Mouse (Mus musculus) heart, embryonic 13.5 days (tissue): Measurements from ENCODE around the gene AI854703. TPM values are rescaled to one million over a fixed set of nuclear protein-coding genes. Genes with fewer than 3 reads are reported as not detected.

ENCODE experiments used
- ATAC-seq: fragments of 200-750 bp; cut with Nextera tagmentation; 2 replicates; pipeline ENCODE4 v1.8.0; 2017; ENCODE audit warnings: moderate TSS enrichment; ENCODE audit not compliant: insufficient number of reproducible peaks, low FRiP score, low TSS enrichment; ENCODE audit errors: extremely low read depth
- H3K27ac ChIP-seq: fragments of 300-500 bp; sonication (generic); replicated peaks from 2 replicates; pipeline ENCODE4 v1.5.1; 2015; ENCODE audit warnings: moderate library complexity, mild to moderate bottlenecking, inconsistent platforms
- H3K27me3 ChIP-seq: fragments of 300-500 bp; sonication (generic); replicated peaks from 2 replicates; pipeline ENCODE4 v1.6.1; 2015; ENCODE audit warnings: mild to moderate bottlenecking, inconsistent platforms
- H3K36me3 ChIP-seq: fragments of 300-500 bp; sonication (generic); 2 replicates; pipeline ENCODE4 v1.6.1; 2015; ENCODE audit warnings: mild to moderate bottlenecking, inconsistent platforms
- H3K4me1 ChIP-seq: fragments of 300-500 bp; sonication (generic); 2 replicates; pipeline ENCODE4 v1.6.1; 2015; ENCODE audit warnings: inconsistent platforms
- H3K4me2 ChIP-seq: fragments of 300-500 bp; sonication (generic); 2 replicates; pipeline ENCODE4 v1.6.1; 2015; ENCODE audit warnings: inconsistent platforms, mild to moderate bottlenecking, moderate library complexity
- H3K4me3 ChIP-seq: fragments of 300-500 bp; sonication (generic); 2 replicates; pipeline ENCODE4 v1.5.1; 2015; ENCODE audit warnings: moderate library complexity, mild to moderate bottlenecking, inconsistent platforms
- H3K9ac ChIP-seq: fragments of 300-500 bp; sonication (generic); 2 replicates; pipeline ENCODE4 v1.6.1; 2015; ENCODE audit warnings: inconsistent platforms, mild to moderate bottlenecking, moderate library complexity
- H3K9me3 ChIP-seq: fragments of 300-500 bp; sonication (generic); 2 replicates; pipeline ENCODE4 v1.6.1; 2016; ENCODE audit warnings: inconsistent platforms
- WGBS: fragments of 180-500 bp; shearing (Covaris S2); methylation state at CpG from one replicate; pipeline ENCODE4 v1.1.7; 2015; ENCODE audit warnings: mixed read lengths; 5-methylcytosine and 5-hydroxymethylcytosine counted together
- polyA plus RNA-seq: library from polyadenylated mRNA; unstranded; fragments of >200 nt; fragmentation: Nextera tagmentation; extraction: Ambion mirVana; gene quantifications from 2 replicates; pipeline ENCODE4 v1.2.1, GENCODE M21; 2015

AI854703 gene
- polyA plus RNA-seq, 1 experiment from 2014 or later, result 1.2 TPM

DNA sequence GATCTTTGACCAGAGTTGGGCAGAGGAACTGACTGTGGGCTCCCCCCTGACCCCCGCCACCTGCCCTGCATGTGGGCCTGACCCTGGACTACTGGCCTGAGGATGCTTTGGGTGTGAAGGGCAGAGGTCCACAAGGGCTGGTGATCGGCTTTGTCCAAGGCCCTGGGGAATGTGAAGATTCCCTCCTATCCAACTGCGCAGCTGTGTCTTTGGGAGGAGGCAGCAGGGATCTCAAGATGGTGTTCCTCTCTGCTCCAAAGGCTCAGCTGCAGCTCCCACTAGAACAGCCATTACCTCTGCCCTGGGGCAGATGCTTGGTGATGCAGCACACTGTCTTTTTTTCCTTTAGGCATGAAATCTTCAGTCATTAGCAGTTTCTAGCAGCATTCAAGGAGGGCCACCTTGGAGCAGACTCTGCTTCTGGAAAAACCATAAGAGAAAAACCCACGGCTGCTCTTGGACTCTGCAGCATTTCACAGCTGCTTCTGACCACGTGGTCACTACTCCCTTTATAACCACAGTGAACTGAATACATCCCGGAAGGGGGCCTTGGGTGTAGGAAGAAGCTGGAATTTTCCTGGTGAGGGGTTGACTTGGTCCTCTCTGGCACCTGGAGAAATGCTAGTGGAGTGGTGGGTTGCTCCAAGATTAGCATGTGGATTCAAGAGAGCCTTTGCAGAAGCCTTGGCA lies 11.4 kb downstream of the AI854703 start:
- H3K27me3 ChIP-seq, result no peaks in the 10 kb centered on the region
- no peak for ATAC-seq
- H3K36me3 ChIP-seq, result no peaks in the 10 kb centered on the region
- no peaks in the 10 kb centered on the region for H3K9me3 ChIP-seq
- 68% methylated on average over 6 of the region's 6 CpGs for WGBS
- no peak overlapping the region for H3K4me3 ChIP-seq
- no peak overlapping the region for H3K9ac ChIP-seq
- H3K4me1 ChIP-seq, result peaks cover 18% of the 10 kb centered on the region
- no peak overlapping the region for H3K4me2 ChIP-seq
- no peak overlapping the region for H3K27ac ChIP-seq

DNA sequence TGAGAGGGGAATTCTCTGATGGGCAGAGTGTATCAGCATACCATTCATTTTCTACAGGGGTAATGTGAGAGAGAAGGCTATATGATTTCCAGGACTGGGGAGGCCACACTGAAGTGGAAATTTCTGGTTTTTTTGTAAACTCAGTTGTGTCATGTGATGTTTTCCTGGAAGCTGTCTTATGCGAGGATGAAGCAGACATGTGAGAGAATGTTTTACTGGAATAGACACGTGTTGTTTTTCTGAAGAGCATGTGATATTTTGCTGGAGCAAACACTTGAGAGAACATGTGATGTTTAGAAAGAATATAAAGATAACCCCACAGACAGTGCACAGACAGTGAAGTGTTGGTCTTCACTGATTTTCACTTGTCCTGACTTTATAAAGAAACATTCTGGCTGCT lies 12.0 kb downstream of the AI854703 start:
- WGBS, result 57% methylated on average over 2 of the region's 2 CpGs

DNA sequence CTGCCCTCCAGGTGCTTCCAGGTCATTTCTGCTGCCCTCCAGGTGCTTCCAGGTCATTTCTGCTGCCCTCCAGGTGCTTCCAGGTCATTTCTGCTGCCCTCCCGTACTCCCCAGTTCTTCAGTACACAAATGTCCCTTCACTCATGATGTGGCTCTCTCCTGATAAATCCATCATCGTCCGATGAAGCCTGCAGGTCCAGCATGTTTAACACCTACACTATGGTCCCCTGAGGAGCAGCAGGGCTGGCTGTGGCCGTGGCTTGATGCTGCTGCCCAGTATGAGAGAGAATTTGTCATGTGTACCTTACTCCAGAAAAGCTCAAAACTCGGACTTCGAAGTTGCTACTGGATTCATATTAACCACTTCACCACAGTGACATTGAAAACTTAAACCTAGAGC lies 14.8 kb downstream of the AI854703 start:
- no peak for ATAC-seq
- H3K27ac ChIP-seq, result no peak overlapping the region
- peaks cover 3% of the 10 kb centered on the region; the same call in 1 of the 2 replicates for H3K27me3 ChIP-seq
- H3K9ac ChIP-seq, result no peak overlapping the region
- H3K36me3 ChIP-seq, result no peaks in the 10 kb centered on the region
- H3K4me1 ChIP-seq, result peaks cover 17% of the 10 kb centered on the region
- WGBS, result 63% methylated on average over 6 of the region's 6 CpGs
- H3K4me2 ChIP-seq, result no peak overlapping the region
- no peak overlapping the region for H3K4me3 ChIP-seq
- H3K9me3 ChIP-seq, result no peaks in the 10 kb centered on the region

More for the DNA sequence above, 12.0 kb downstream of the AI854703 start:
- H3K4me3 ChIP-seq, result no peak overlapping the region
- no peaks in the 10 kb centered on the region for H3K27me3 ChIP-seq
- H3K4me1 ChIP-seq, result peaks cover 18% of the 10 kb centered on the region
- H3K36me3 ChIP-seq, result no peaks in the 10 kb centered on the region
- no peak overlapping the region for H3K4me2 ChIP-seq
- no peaks in the 10 kb centered on the region for H3K9me3 ChIP-seq
- no peak overlapping the region for H3K9ac ChIP-seq
- ATAC-seq, result no peak
- no peak overlapping the region for H3K27ac ChIP-seq

DNA sequence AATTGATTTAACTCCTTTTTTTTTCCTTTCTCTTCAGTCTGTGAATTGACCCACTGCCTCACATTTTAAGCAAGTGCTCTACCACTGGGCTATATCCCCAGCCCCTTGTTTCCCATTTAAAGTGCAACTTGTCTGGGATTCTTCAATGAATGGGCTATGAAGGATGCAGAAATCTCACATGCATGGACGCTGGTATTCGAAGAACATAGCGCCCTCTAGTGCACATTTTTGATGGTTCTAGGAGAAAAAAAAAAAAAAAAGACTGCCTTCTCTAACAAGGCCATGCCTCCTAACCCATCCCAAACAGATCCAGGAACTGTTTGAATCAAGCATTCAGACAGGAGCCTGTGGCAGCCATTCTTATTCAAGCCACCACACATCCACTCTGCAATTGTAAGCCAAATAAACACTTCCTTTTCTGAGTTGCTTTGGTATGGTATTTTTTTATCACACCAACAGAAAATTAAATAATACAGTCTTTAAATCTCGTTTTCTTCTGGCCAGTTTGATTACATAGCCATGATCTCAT lies 16.3 kb downstream of the AI854703 start:
- H3K4me2 ChIP-seq, result no peak overlapping the region
- no peak overlapping the region for H3K4me3 ChIP-seq
- WGBS, result 17% methylated on average over 4 of the region's 4 CpGs
- ATAC-seq, result no peak
- no peaks in the 10 kb centered on the region for H3K9me3 ChIP-seq
- H3K27me3 ChIP-seq, result peaks cover 3% of the 10 kb centered on the region; the same call in 1 of the 2 replicates
- no peak overlapping the region for H3K9ac ChIP-seq
- no peaks in the 10 kb centered on the region for H3K36me3 ChIP-seq
- H3K4me1 ChIP-seq, result peaks cover 3% of the 10 kb centered on the region; the same call in 1 of the 2 replicates
- no peak overlapping the region for H3K27ac ChIP-seq

DNA sequence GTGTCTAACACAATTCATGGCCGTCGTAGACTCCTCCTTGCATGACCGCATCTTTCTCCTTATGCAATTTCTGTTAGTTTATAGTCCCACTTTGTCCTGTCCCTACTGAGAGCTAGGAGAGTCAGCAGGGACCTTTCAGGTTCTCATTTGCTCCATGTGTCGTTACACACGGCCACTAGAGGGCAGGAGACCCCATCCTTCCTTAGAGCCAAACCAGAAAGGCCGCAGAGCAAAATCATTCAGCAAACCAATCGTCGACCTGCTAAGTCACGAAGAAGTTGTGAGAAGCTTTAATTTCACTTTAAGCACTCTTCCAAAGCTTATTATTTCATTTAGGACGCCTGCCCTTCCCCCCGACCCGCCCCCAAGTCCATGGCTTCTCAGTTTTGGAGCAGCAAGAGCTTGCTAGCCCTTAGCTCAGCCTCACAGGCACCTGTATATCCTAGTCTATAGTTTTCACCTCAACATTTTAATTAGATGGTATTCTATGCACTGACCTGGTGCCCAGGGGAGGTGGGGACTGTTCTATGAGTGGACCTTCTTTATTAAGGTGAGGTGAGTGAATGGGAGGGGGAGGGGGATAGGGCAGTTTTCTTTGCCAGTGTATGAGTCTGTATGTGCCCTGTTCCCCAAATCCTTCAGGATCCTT lies 19.2 kb downstream of the AI854703 start:
- Histone ChIP-seq H3K4me2 (0 out of 2 replicates have a peak overlapping the region, but pooled peaks have one; percentile 22), H3K9ac (peak overlapping the region; percentile 63; the same call in 1 of the 2 replicates), H3K4me3 (no peak overlapping the region), H3K27ac (0 out of 2 replicates have a peak overlapping the region, but pooled peaks have one; percentile 24), H3K4me1 (no peaks in the 10 kb centered on the region), H3K36me3 (no peaks in the 10 kb centered on the region), H3K27me3 (peaks cover 3% of the 10 kb centered on the region; the same call in 1 of the 2 replicates), H3K9me3 (no peaks in the 10 kb centered on the region)
- 12% methylated on average over 12 of the region's 12 CpGs for WGBS
- no peak for ATAC-seq

DNA sequence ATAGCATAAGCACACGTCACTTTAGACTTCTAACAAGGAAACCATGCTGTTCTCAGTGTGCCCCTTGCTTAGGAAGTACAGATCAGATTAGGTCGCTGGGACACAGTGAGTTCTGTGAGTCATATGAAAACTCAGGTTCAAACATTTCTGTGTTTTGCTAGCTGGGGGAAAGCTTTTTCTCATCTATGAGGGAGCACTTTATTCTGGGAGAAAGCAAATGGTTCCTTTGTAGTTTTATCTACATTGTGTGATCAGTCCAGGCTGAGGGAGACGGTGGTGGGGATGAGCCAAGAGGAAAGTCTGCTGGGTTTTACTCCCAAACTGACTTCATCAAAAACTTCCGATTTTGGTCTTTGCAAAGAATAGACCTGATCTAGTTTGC lies 19.7 kb downstream of the AI854703 start:
- no peaks in the 10 kb centered on the region for H3K9me3 ChIP-seq
- H3K4me1 ChIP-seq, result no peaks in the 10 kb centered on the region
- no peak overlapping the region for H3K4me2 ChIP-seq
- ATAC-seq, result no peak
- WGBS, result 59% methylated on average over 4 of the region's 4 CpGs
- H3K9ac ChIP-seq, result no peak overlapping the region; the same call in 1 of the 2 replicates
- no peaks in the 10 kb centered on the region for H3K36me3 ChIP-seq
- H3K4me3 ChIP-seq, result no peak overlapping the region
- H3K27me3 ChIP-seq, result peaks cover 3% of the 10 kb centered on the region; the same call in 1 of the 2 replicates
- H3K27ac ChIP-seq, result no peak overlapping the region

DNA sequence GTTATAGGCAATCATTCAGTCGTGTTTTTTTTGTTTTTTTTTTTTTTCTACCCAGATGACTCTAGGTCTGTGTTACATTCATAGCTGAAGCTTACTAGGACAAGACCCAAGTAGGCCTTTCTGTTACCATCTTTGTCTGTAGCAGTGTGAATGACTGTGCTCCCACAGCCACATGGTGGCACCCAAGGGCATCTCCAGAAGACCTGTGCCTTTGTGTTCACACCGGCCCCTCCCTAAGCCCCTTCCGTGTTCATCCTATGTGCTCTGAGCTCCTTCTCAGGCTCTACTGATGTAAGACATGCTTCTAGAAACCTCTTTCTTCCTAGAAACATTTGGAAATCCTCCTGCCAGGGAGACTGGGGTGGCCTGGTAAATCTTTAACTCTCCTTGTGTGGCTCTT lies 20.4 kb downstream of the AI854703 start, which contains the start of gene Gimap8:
Gimap8 (plus strand) TSS at position 240 of the 400 bp plus-strand sequence.
- Histone ChIP-seq H3K4me2 (peak within 1 kb of the TSS; percentile 23; the same call in 1 of the 2 replicates), H3K9ac (peak within 1 kb of the TSS; percentile 30), H3K9me3 (no peaks in the 10 kb centered on the region), H3K4me1 (no peaks in the 10 kb centered on the region), H3K27me3 (peaks cover 3% of the 10 kb centered on the region; the same call in 1 of the 2 replicates), H3K4me3 (no peak within 1 kb of the TSS), H3K27ac (no peak within 1 kb of the TSS), H3K36me3 (no peaks in the 10 kb centered on the region)
- no peak for ATAC-seq
- 37% methylated on average over 3 of the region's 3 CpGs for WGBS

DNA sequence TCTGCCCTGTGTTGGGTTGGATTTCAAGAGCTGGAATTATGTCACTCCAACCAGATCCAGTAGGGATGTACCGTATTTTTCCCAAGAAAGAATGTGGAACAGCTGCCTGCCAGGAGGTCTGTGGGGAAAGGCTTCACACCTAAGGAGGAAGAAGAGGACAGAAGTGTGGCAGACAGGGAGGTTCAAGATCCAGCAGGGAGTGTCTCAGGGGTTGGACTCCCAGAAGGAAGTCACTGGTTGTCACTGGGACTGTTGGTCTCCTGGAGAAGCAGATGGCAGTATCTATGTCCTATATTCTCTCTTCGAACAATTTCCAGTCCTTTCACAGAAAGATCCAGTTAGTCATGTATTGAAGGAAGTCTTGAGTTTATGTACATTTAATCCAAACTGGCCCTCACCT lies 21.0 kb downstream of the AI854703 start:
- Histone ChIP-seq H3K4me1 (no peaks in the 10 kb centered on the region), H3K9me3 (no peaks in the 10 kb centered on the region), H3K36me3 (no peaks in the 10 kb centered on the region), H3K9ac (no peak overlapping the region), H3K4me2 (no peak overlapping the region; the same call in 1 of the 2 replicates), H3K27me3 (peaks cover 3% of the 10 kb centered on the region; the same call in 1 of the 2 replicates), H3K27ac (no peak overlapping the region), H3K4me3 (no peak overlapping the region)
- 77% methylated on average over 2 of the region's 2 CpGs for WGBS
- ATAC-seq, result no peak

DNA sequence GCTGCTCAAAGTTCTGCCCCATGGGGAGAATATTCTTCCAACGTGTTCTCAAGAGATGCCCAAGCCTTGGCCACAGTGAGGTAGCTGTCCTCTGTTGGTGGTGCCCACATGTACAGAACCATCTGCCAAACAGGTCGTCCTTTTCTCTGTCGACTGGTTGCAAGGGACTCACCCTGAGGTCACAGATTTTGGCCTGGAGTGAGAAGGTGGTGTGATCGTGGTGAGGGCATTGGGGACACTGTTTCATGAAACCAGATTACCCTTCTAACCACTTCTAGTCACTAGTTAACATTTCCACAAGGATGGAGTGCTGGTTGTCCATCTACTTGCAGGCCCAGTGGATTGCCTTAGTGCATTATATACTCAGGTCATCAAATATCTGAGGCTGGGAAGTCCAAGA lies 22.2 kb downstream of the AI854703 start:
- Histone ChIP-seq H3K4me1 (no peaks in the 10 kb centered on the region), H3K9me3 (no peaks in the 10 kb centered on the region), H3K36me3 (no peaks in the 10 kb centered on the region), H3K27ac (no peak overlapping the region), H3K9ac (no peak overlapping the region), H3K27me3 (peaks cover 3% of the 10 kb centered on the region; the same call in 1 of the 2 replicates), H3K4me2 (no peak overlapping the region), H3K4me3 (no peak overlapping the region)
- WGBS, result 76% methylated on average over 4 of the region's 4 CpGs
- no peak for ATAC-seq

DNA sequence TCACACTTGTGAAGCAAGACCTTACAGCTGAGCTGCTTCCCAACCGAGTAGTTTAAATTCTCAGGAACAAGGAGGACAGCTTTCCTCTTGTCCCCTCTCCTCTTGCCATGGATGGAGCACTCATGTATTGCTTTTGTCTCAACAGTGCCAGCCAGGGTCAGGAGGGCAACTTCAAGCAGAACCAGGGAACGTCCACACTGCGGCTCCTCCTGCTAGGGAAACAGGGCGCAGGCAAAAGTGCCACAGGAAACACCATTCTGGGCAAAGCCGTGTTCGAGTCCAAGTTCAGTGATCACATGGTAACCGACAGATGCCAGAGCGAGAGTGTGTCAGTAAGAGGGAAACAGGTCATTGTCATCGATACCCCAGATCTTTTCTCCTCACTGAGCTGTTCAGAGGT lies 23.5 kb downstream of the AI854703 start:
- no peaks in the 10 kb centered on the region for H3K4me1 ChIP-seq
- H3K27ac ChIP-seq, result no peak overlapping the region
- H3K36me3 ChIP-seq, result no peaks in the 10 kb centered on the region
- H3K9me3 ChIP-seq, result no peaks in the 10 kb centered on the region
- H3K9ac ChIP-seq, result no peak overlapping the region
- WGBS, result 83% methylated on average over 9 of the region's 9 CpGs
- ATAC-seq, result no peak
- H3K4me3 ChIP-seq, result no peak overlapping the region
- H3K4me2 ChIP-seq, result no peak overlapping the region
- H3K27me3 ChIP-seq, result peaks cover 2% of the 10 kb centered on the region; the same call in 1 of the 2 replicates

DNA sequence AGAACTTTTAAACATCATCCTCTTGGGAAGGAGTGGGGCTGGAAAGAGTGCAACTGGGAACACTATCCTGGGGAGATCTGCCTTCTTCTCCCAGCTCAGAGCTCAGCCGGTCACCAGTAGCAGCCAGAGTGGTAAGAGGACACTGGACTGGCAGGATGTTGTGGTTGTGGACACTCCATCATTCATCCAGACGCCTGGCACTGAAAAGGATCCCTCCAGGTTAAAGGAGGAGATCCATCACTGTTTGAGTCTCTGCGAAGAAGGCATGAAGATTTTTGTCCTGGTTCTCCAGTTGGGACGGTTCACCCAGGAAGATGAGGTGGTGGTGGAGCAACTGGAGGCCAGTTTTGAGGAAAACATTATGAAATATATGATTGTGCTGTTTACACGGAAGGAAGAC lies 32.2 kb downstream of the AI854703 start:
- no peak overlapping the region for H3K27ac ChIP-seq
- no peak overlapping the region for H3K4me2 ChIP-seq
- no peaks in the 10 kb centered on the region for H3K9me3 ChIP-seq
- no peaks in the 10 kb centered on the region for H3K36me3 ChIP-seq
- 69% methylated on average over 5 of the region's 5 CpGs for WGBS
- no peak overlapping the region for H3K4me3 ChIP-seq
- no peaks in the 10 kb centered on the region for H3K4me1 ChIP-seq
- no peak overlapping the region for H3K9ac ChIP-seq
- ATAC-seq, result no peak
- no peaks in the 10 kb centered on the region for H3K27me3 ChIP-seq
